Mouse (Mus musculus): ENCODE data around the gene Sync.
A peak's percentile ranks its signal among the peaks of the same experiment; 100 is the strongest.

The Sync gene

GRCm38 (mm10) chr4:129303816-129304215, 16.4 kb downstream of the Sync start:
- no peak for DNase-seq (ENCODE audit: low read depth, low spot score)

DNA sequence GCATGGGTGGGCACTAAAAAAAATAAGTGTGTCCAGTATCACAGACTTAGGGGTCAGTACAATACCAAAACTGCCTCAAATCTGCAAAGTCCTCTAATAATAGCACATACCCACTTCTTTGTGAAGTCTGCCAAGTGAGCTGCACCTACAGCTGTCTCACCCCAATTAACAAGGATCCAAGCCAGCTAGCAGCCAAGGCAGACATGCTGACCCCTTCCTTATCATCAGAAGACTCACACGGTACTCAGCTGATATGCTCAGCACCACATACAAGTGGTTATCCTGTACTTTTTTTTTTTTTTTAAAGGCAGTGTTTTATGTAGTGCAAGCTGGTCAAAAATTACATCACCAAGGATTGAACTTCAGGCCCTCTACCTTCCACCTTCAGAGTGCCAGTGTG, 16.9 kb downstream of the Sync start:
- DNase-seq (ENCODE audit: low read depth, low spot score), result no peak

DNA sequence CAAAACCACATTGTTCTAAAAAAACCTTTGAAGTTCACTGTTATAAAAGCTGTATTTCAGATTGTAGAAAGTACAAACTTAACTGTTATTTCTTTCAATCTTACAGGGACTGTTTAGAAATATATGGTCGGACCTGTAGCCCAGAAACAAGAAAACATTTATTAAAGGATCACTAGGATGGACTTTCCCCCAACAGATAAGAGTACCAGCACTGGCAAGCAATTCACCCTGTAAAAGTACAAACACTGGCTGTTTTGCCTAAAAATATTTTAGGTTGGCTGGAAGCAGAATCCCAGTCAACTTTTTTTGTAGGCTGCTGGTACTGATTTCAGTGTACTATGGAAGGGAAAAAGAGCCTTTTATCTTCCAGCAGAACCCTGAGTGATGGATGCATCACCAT, 20.5 kb downstream of the Sync start:
- DNase-seq (ENCODE audit: low read depth, low spot score), result no peak

DNA sequence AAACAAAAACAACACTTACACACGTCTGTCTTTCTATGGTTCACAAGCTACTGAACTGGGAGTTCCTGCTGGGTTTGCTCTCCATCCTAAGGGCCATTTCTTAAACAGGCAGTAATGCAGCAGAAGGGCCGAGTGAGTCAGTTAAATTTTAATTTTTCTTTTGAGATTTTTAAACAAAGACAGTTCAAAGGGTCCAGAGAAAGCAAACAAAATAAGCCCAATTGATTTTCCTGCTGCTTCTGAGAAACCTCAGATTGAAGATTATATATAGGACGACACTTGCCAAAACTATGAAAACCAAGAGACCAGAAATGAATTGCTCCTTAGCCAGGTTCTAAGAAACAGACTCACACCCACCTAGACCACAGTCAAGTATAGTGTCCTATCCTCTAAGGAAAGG, 26.5 kb downstream of the Sync start:
- no peak for DNase-seq (ENCODE audit: low read depth, low spot score)

GRCm38 (mm10) chr4:129320876-129321275, 33.5 kb downstream of the Sync start:
- DNase-seq (ENCODE audit: low read depth, low spot score), result no peak

GRCm38 (mm10) chr4:129322042-129322441, 34.6 kb downstream of the Sync start:
- DNase-seq (ENCODE audit: low read depth, low spot score), result no peak

- DNase-seq (ENCODE audit: low read depth, low spot score), result no peak
These were observed 36.1 kb downstream of the Sync start for GRCm38 (mm10) chr4:129323491-129323890.

- DNase-seq (ENCODE audit: low read depth, low spot score), result no peak
These were observed 37.3 kb downstream of the Sync start for GRCm38 (mm10) chr4:129324756-129325155.

DNA sequence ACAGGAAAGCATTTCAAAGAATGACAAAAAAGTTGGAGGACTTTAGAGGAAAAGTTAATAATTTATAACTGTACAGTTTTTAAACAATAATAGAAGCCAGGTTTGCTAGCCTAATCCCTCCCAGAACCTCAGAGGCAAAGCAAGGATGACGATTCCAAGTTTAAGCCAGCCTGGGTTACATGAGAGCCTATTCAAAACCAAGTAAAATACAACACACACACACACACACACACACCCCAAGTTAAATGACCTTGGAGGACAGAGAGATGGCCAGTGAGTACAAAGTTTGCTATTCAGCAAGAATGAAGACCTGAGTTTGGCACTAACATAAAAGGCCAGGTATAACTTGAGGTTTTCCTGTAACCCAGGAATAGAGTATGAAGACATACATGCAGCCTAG, 38.8 kb downstream of the Sync start:
- no peak for DNase-seq (ENCODE audit: low read depth, low spot score)

- DNase-seq (ENCODE audit: low read depth, low spot score), result no peak
These were observed 45.4 kb downstream of the Sync start for GRCm38 (mm10) chr4:129332846-129333245.

DNA sequence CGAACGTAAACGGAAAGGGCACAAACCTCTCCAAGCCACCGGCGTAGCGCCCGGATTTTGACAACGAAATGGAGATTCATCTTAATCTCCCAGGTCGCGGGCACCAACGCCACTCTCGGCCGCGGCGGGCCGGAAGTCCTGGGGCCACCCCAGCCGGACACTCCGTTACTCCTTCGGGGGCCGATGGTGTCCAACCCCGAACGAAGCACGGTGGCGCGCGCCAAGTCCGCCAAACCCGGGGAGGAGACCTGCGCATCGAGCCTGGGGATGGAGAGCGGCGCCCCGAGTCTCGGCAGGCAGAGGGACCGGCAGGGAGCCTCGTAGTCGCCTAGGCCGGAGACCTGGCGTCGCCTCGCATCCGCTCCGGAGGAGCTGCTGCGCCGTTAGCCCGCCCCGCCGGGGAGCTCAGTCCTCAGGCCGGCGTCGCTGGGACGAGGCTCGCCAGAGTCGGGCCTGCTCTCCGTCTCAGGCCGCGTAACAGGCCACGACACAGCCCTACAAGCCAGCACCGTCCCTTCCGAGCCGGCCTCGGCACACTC, 47.3 kb downstream of the Sync start:
- no peak for DNase-seq (ENCODE audit: low read depth, low spot score)

DNA sequence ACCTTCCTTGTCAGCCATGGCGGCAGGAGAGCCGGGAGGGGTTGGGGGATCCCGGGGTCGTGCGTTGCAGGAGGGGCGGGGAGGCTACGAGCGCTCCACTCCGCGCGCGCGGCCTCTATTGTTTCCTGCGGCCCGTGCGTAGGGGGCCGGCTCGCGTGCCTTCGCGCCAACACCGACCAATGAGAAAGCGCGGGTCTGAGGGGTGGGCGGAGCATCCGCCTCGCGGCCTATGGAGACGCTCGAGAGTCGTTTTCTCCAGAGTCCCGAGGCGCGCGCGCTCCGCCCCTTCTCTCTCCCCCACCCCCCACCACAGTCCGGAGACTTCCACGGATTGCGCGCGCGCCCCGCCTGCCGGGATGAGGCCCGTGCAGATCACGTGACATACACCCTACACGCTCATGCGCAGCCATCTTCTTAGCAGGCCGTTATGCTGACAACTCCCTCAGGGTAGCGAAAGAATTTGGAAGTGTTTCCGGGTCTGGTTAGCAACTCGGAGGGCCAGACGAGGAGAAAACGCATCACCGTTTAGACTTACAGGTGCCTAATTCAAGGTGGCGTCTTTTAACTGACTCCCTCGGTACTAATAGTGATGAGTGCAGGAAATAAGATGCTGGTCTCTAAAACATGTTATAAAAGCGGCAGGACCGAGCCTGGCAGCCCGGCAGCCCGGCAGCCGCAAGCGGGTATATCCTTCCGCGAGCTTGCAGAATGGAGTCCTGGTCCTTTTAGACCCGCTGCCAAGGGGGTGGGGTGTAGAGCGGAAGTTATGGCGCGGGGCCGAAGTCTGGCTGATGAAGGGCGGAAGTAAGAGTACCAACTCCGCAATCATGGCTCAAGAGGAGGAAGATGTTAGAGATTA, 48.0 kb downstream of the Sync start, which contains the start of the genes Rbbp4 and Zbtb8os:
Gene Rbbp4, minus strand, starts transcription at position 155 of the 859 bp plus-strand sequence.
Gene Zbtb8os, plus strand, starts transcription at position 480 of the 859 bp plus-strand sequence.
- DNase-seq (ENCODE audit: low read depth, low spot score), result peak; percentile 100

- peak; percentile 68 for DNase-seq (ENCODE audit: low read depth, low spot score)
These were observed 48.9 kb downstream of the Sync start for GRCm38 (mm10) chr4:129336291-129336690.

DNA sequence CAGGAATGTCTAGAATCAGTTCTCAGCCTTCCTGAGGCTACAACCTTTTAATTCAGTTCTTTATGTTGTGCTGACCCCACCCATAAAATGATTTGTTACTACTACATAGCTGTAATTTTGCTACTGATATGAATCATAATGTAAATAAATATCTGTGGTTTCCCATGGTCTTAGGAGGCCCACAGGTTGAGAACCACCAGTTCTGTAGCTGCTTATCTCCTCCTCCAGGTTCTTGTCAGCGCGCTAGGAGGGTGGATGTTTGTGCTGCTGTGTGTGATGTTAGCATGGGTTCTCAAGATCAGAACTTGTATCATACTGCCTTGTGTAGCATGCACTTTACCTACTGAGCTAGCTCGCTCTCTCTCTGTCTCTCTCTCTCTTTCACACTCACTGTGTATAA, 52.3 kb downstream of the Sync start:
- DNase-seq (ENCODE audit: low read depth, low spot score), result no peak

- no peak for DNase-seq (ENCODE audit: low read depth, low spot score)
These were observed 54.5 kb downstream of the Sync start for GRCm38 (mm10) chr4:129341888-129342287.

- DNase-seq (ENCODE audit: low read depth, low spot score), result no peak
These were observed 55.3 kb downstream of the Sync start for GRCm38 (mm10) chr4:129342705-129343104.

DNA sequence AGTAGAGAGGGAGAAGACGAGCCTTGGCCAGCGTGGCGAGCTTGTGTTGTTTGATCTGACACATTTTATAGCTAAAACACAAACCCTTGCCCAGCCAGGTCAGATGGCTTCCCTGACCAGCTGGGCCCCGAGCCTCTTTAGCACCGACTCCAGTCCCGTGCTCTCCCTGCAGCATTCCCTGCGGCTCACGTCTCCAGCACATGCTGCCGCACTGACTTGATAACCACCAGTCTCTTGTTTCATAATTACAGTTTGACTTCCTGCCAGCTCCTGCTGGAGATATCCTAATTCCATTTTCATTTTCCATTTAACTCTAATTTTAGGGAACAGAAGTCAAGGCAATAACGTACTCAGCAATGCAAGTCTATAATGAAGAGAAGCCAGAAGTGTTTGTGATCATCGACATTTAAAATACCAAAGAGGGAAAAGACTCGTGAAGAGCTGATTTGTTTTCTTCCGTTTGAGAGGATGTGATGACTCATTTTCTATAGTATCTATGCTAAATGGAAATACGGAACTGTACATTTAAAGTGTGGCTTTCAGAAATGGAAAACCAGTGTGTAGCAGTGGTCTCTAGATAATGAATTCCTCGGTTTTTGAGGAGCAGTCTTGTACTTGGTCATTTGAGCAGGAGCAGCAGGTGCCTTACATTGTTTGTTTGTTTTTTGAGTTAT, 59.2 kb downstream of the Sync start:
- no peak for DNase-seq (ENCODE audit: low read depth, low spot score)

GRCm38 (mm10) chr4:129350644-129351043, 63.2 kb downstream of the Sync start:
- peak; percentile 83 for DNase-seq (ENCODE audit: low read depth, low spot score)

DNA sequence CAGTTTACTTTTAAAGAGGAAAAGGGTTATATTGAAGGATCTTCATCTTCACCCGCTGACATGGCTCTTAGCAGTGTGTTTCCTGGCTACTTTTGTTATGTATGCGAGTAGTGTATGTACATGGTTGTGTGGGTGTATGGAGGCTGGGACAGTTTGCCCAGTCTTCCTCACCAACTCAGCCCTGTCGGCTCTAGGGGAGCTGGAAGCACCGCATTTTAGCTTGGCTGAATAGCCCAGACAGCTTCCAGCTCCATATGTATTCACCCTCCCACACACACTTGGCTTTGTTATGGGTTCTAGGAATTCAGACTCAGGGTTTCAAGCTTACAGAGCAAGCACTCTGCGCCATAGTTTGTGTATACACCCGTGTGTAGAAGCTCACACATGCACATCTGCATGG, 63.7 kb downstream of the Sync start:
- no peak for DNase-seq (ENCODE audit: low read depth, low spot score)

- no peak for DNase-seq (ENCODE audit: low read depth, low spot score)
These were observed 65.8 kb downstream of the Sync start for GRCm38 (mm10) chr4:129353176-129353575.

- no peak for DNase-seq (ENCODE audit: low read depth, low spot score)
These were observed 66.8 kb downstream of the Sync start for GRCm38 (mm10) chr4:129354236-129354635.

DNA sequence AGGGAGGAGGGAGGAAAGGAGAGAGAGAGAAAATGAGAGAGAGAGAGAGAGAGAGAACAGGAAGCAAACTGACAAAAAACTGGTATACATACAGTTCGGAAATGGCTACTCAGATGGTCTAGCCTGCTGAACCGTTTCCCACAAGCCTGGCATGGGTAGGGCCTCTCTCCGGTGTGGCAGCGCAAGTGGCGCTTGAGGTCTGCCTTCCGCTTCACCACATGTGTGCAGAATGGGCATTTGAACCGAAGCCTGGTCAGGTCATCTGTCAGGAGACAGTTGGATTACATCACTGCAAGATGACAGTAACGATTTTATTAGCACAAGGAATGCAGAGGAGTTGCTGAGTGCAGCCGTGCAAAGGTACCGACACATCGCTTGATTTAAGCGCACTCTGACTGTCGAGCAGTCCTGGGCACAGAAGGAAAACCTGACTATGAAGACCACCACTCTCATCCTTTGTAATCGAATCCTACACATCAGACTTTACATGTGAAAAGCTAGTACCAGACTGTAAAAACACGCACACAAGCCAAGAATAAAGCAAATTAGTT, 70.3 kb downstream of the Sync start:
- DNase-seq (ENCODE audit: low read depth, low spot score), result no peak

Measured in CD4-positive helper T cell, adult 2 months (primary cell).